Mouse (Mus musculus): ENCODE measurements around the gene Tmem132c. TPM values are rescaled to one million over a fixed set of nuclear protein-coding genes. Genes with fewer than 3 reads are reported as not detected.

The Tmem132c gene
- polyA plus RNA-seq, 1 experiment from 2014 or later, result 21.1 TPM

- Histone ChIP-seq H3K9ac (ENCODE audit: low read depth, low read length) (0 out of 2 replicates have a peak overlapping the region, but pooled peaks have one; percentile 12), H3K9me3 (ENCODE audit: control insufficient read depth, low read length) (no peaks in the 10 kb centered on the region), H3K4me2 (replicated peaks; ENCODE audit: low read depth, low read length) (0 out of 2 replicates have a peak overlapping the region, but pooled peaks have one; percentile 6), H3K27me3 (ENCODE audit: control insufficient read depth, insufficient read depth, low read length) (no peaks in the 10 kb centered on the region), H3K4me1 (replicated peaks; ENCODE audit: control insufficient read depth, insufficient read depth, low read length) (peaks cover 13% of the 10 kb centered on the region), H3K4me3 (ENCODE audit: low read depth, low read length) (no peak overlapping the region), H3K27ac (ENCODE audit: low read depth, low read length) (0 out of 2 replicates have a peak overlapping the region, but pooled peaks have one; percentile 7), H3K36me3 (ENCODE audit: control insufficient read depth, insufficient read depth, low read length) (no peaks in the 10 kb centered on the region)
- DNase-seq (ENCODE audit: low spot score), result no peak
- 7% methylated on average over 5 of the region's 5 CpGs for WGBS
- ATAC-seq (ENCODE audit: low FRiP score), result no peak
Measured at GRCm38 (mm10) chr5:127336908-127337265, 95.3 kb downstream of the Tmem132c start.

- ATAC-seq (ENCODE audit: low FRiP score) (no peak), DNase-seq (ENCODE audit: low spot score) (no peak)
- H3K27ac ChIP-seq (ENCODE audit: low read depth, low read length), result 0 out of 2 replicates have a peak overlapping the region, but pooled peaks have one; percentile 2
- WGBS, result 1% methylated on average over 5 of the region's 5 CpGs
- no peak overlapping the region for H3K4me2 ChIP-seq (replicated peaks; ENCODE audit: low read depth, low read length)
- H3K27me3 ChIP-seq (ENCODE audit: control insufficient read depth, insufficient read depth, low read length), result no peaks in the 10 kb centered on the region
- no peak overlapping the region for H3K4me3 ChIP-seq (ENCODE audit: low read depth, low read length)
- H3K4me1 ChIP-seq (replicated peaks; ENCODE audit: control insufficient read depth, insufficient read depth, low read length), result peaks cover 13% of the 10 kb centered on the region
- H3K9ac ChIP-seq (ENCODE audit: low read depth, low read length), result no peak overlapping the region
- no peaks in the 10 kb centered on the region for H3K36me3 ChIP-seq (ENCODE audit: control insufficient read depth, insufficient read depth, low read length)
- no peaks in the 10 kb centered on the region for H3K9me3 ChIP-seq (ENCODE audit: control insufficient read depth, low read length)
Measured at GRCm38 (mm10) chr5:127339016-127339435, 97.4 kb downstream of the Tmem132c start.

GRCm38 (mm10) chr5:127341158-127341557 is 99.5 kb downstream of the Tmem132c start:
- 35% methylated on average over 3 of the region's 3 CpGs for WGBS
- Histone ChIP-seq H3K9me3 (ENCODE audit: control insufficient read depth, low read length) (no peaks in the 10 kb centered on the region), H3K27ac (ENCODE audit: low read depth, low read length) (no peak overlapping the region), H3K4me2 (replicated peaks; ENCODE audit: low read depth, low read length) (no peak overlapping the region), H3K4me3 (ENCODE audit: low read depth, low read length) (no peak overlapping the region), H3K9ac (ENCODE audit: low read depth, low read length) (no peak overlapping the region), H3K27me3 (ENCODE audit: control insufficient read depth, insufficient read depth, low read length) (no peaks in the 10 kb centered on the region), H3K36me3 (ENCODE audit: control insufficient read depth, insufficient read depth, low read length) (no peaks in the 10 kb centered on the region), H3K4me1 (replicated peaks; ENCODE audit: control insufficient read depth, insufficient read depth, low read length) (peaks cover 13% of the 10 kb centered on the region)
- DNase-seq (ENCODE audit: low spot score) (no peak), ATAC-seq (ENCODE audit: low FRiP score) (no peak)

- DNase-seq (ENCODE audit: low spot score) (no peak), ATAC-seq (ENCODE audit: low FRiP score) (no peak)
- H3K27me3 ChIP-seq (ENCODE audit: control insufficient read depth, insufficient read depth, low read length), result no peaks in the 10 kb centered on the region
- 0 out of 2 replicates have a peak, but pooled peaks cover 2% of the 10 kb centered on the region for H3K4me1 ChIP-seq (replicated peaks; ENCODE audit: control insufficient read depth, insufficient read depth, low read length)
- WGBS, result 53% methylated on average over 2 of the region's 2 CpGs
- H3K4me3 ChIP-seq (ENCODE audit: low read depth, low read length), result no peak overlapping the region
- no peak overlapping the region for H3K27ac ChIP-seq (ENCODE audit: low read depth, low read length)
- H3K9ac ChIP-seq (ENCODE audit: low read depth, low read length), result no peak overlapping the region
- H3K9me3 ChIP-seq (ENCODE audit: control insufficient read depth, low read length), result no peaks in the 10 kb centered on the region
- no peaks in the 10 kb centered on the region for H3K36me3 ChIP-seq (ENCODE audit: control insufficient read depth, insufficient read depth, low read length)
- no peak overlapping the region for H3K4me2 ChIP-seq (replicated peaks; ENCODE audit: low read depth, low read length)
Measured at GRCm38 (mm10) chr5:127344721-127345120, 103.1 kb downstream of the Tmem132c start.

GRCm38 (mm10) chr5:127346364-127346763 is 104.8 kb downstream of the Tmem132c start:
- Histone ChIP-seq H3K9ac (ENCODE audit: low read depth, low read length) (no peak overlapping the region), H3K4me3 (ENCODE audit: low read depth, low read length) (no peak overlapping the region), H3K4me2 (replicated peaks; ENCODE audit: low read depth, low read length) (no peak overlapping the region), H3K9me3 (ENCODE audit: control insufficient read depth, low read length) (no peaks in the 10 kb centered on the region), H3K36me3 (ENCODE audit: control insufficient read depth, insufficient read depth, low read length) (no peaks in the 10 kb centered on the region), H3K4me1 (replicated peaks; ENCODE audit: control insufficient read depth, insufficient read depth, low read length) (no peaks in the 10 kb centered on the region), H3K27ac (ENCODE audit: low read depth, low read length) (no peak overlapping the region), H3K27me3 (ENCODE audit: control insufficient read depth, insufficient read depth, low read length) (no peaks in the 10 kb centered on the region)
- ATAC-seq (ENCODE audit: low FRiP score) (no peak), DNase-seq (ENCODE audit: low spot score) (no peak)
- WGBS, result 76% methylated on average over 2 of the region's 2 CpGs

GRCm38 (mm10) chr5:127347053-127347748 is 105.6 kb downstream of the Tmem132c start:
- no peaks in the 10 kb centered on the region for H3K27me3 ChIP-seq (ENCODE audit: control insufficient read depth, insufficient read depth, low read length)
- no peak overlapping the region for H3K9ac ChIP-seq (ENCODE audit: low read depth, low read length)
- DNase-seq (ENCODE audit: low spot score) (no peak), ATAC-seq (ENCODE audit: low FRiP score) (no peak)
- no peaks in the 10 kb centered on the region for H3K36me3 ChIP-seq (ENCODE audit: control insufficient read depth, insufficient read depth, low read length)
- WGBS, result 63% methylated on average over 12 of the region's 12 CpGs
- no peak overlapping the region for H3K4me3 ChIP-seq (ENCODE audit: low read depth, low read length)
- H3K9me3 ChIP-seq (ENCODE audit: control insufficient read depth, low read length), result no peaks in the 10 kb centered on the region
- no peaks in the 10 kb centered on the region for H3K4me1 ChIP-seq (replicated peaks; ENCODE audit: control insufficient read depth, insufficient read depth, low read length)
- 0 out of 2 replicates have a peak overlapping the region, but pooled peaks have one; percentile 30 for H3K27ac ChIP-seq (ENCODE audit: low read depth, low read length)
- H3K4me2 ChIP-seq (replicated peaks; ENCODE audit: low read depth, low read length), result no peak overlapping the region

GRCm38 (mm10) chr5:127349221-127350065 is 107.8 kb downstream of the Tmem132c start:
- 72% methylated on average over 9 of the region's 9 CpGs for WGBS
- H3K36me3 ChIP-seq (ENCODE audit: control insufficient read depth, insufficient read depth, low read length), result no peaks in the 10 kb centered on the region
- no peak overlapping the region for H3K27ac ChIP-seq (ENCODE audit: low read depth, low read length)

GRCm38 (mm10) chr5:127353002-127353401 is 111.4 kb downstream of the Tmem132c start:
- 65% methylated on average over 2 of the region's 2 CpGs for WGBS
- no peak overlapping the region for H3K9ac ChIP-seq (ENCODE audit: low read depth, low read length)
- H3K9me3 ChIP-seq (ENCODE audit: control insufficient read depth, low read length), result no peaks in the 10 kb centered on the region
- H3K27me3 ChIP-seq (ENCODE audit: control insufficient read depth, insufficient read depth, low read length), result no peaks in the 10 kb centered on the region
- H3K4me1 ChIP-seq (replicated peaks; ENCODE audit: control insufficient read depth, insufficient read depth, low read length), result no peaks in the 10 kb centered on the region
- H3K27ac ChIP-seq (ENCODE audit: low read depth, low read length), result no peak overlapping the region
- no peaks in the 10 kb centered on the region for H3K36me3 ChIP-seq (ENCODE audit: control insufficient read depth, insufficient read depth, low read length)
- ATAC-seq (ENCODE audit: low FRiP score) (no peak), DNase-seq (ENCODE audit: low spot score) (peak; percentile 38)
- no peak overlapping the region for H3K4me2 ChIP-seq (replicated peaks; ENCODE audit: low read depth, low read length)
- no peak overlapping the region for H3K4me3 ChIP-seq (ENCODE audit: low read depth, low read length)

More at GRCm38 (mm10) chr5:127349221-127350065, 107.8 kb downstream of the Tmem132c start:
- ATAC-seq (ENCODE audit: low FRiP score) (no peak), DNase-seq (ENCODE audit: low spot score) (no peak)
- Histone ChIP-seq H3K9me3 (ENCODE audit: control insufficient read depth, low read length) (no peaks in the 10 kb centered on the region), H3K4me2 (replicated peaks; ENCODE audit: low read depth, low read length) (no peak overlapping the region), H3K27me3 (ENCODE audit: control insufficient read depth, insufficient read depth, low read length) (no peaks in the 10 kb centered on the region), H3K4me3 (ENCODE audit: low read depth, low read length) (no peak overlapping the region), H3K4me1 (replicated peaks; ENCODE audit: control insufficient read depth, insufficient read depth, low read length) (no peaks in the 10 kb centered on the region), H3K9ac (ENCODE audit: low read depth, low read length) (no peak overlapping the region)

Data from hindbrain, embryonic 11.5 days (tissue).